Mouse (Mus musculus) CD4-positive helper T cell, adult 2 months (primary cell): ENCODE data around the gene Unc13d.
A peak's percentile ranks its signal among the peaks of the same experiment; 100 is the strongest.

Experiments
- DNase-seq: peaks from one replicate; pipeline ENCODE4 v3.0.0-alpha.2; 2012; ENCODE audit warnings: low read depth, missing footprints, low spot score

Unc13d gene

GRCm38 (mm10) chr11:116049610-116050009, 28.2 kb downstream of the Unc13d start:
- DNase-seq: no peak

- no peak for DNase-seq
Measured at GRCm38 (mm10) chr11:116045173-116045572, 32.6 kb downstream of the Unc13d start.

- DNase-seq: no peak
Measured at GRCm38 (mm10) chr11:116043286-116043685, 34.5 kb downstream of the Unc13d start.

GRCm38 (mm10) chr11:116042372-116043138, 35.2 kb downstream of the Unc13d start:
- no peak for DNase-seq

GRCm38 (mm10) chr11:116041833-116042232, 35.9 kb downstream of the Unc13d start:
- DNase-seq: no peak

GRCm38 (mm10) chr11:116040593-116040992, 37.2 kb downstream of the Unc13d start:
- no peak for DNase-seq

GRCm38 (mm10) chr11:116037826-116038225, 39.9 kb downstream of the Unc13d start:
- DNase-seq: no peak

- DNase-seq: no peak
Measured at GRCm38 (mm10) chr11:116036671-116037070, 41.1 kb downstream of the Unc13d start.

- no peak for DNase-seq
Measured at GRCm38 (mm10) chr11:116034584-116034983, 43.2 kb downstream of the Unc13d start.

GRCm38 (mm10) chr11:116030898-116031845, 46.6 kb downstream of the Unc13d start:
- no peak for DNase-seq

GRCm38 (mm10) chr11:116030088-116030897, 47.5 kb downstream of the Unc13d start, which contains the start of gene Unk:
Gene Unk, plus strand, starts transcription at chr11:116030322.
- DNase-seq: peak; percentile 99

GRCm38 (mm10) chr11:116029086-116029865, 48.5 kb downstream of the Unc13d start:
- no peak for DNase-seq

- no peak for DNase-seq
Measured at GRCm38 (mm10) chr11:116028177-116028865, 49.4 kb downstream of the Unc13d start.

- no peak for DNase-seq
Measured at GRCm38 (mm10) chr11:116027756-116028155, 50.0 kb downstream of the Unc13d start, which contains the start of gene H3f3b. Gene H3f3b, minus strand, starts transcription at chr11:116027962.

- no peak for DNase-seq
Measured at GRCm38 (mm10) chr11:116025056-116025845, 52.5 kb downstream of the Unc13d start.

- peak; percentile 99 for DNase-seq
Measured at GRCm38 (mm10) chr11:116024356-116024808, 53.4 kb downstream of the Unc13d start.

GRCm38 (mm10) chr11:116023771-116024355, 53.9 kb downstream of the Unc13d start:
- DNase-seq: no peak

- DNase-seq: peak; percentile 54
Measured at GRCm38 (mm10) chr11:116023074-116023770, 54.5 kb downstream of the Unc13d start.
